Mouse (Mus musculus) limb, embryonic 15.5 days (tissue): ENCODE measurements around the gene Zdhhc22. TPM values are rescaled to one million over a fixed set of nuclear protein-coding genes. Genes with fewer than 3 reads are reported as not detected.

Source experiments
- ATAC-seq: fragments of 200-750 bp; cut with Nextera tagmentation; 2 replicates; pipeline ENCODE4 v1.8.0; 2017; ENCODE audit warnings: low read depth, moderate TSS enrichment; ENCODE audit not compliant: insufficient number of reproducible peaks, low FRiP score, low TSS enrichment
- H3K27ac ChIP-seq: fragments of 300-500 bp; sonication (generic); 2 replicates; pipeline ENCODE4 v1.5.1; 2015; ENCODE audit warnings: moderate library complexity, mild to moderate bottlenecking, inconsistent platforms
- H3K27me3 ChIP-seq: fragments of 300-500 bp; sonication (generic); 2 replicates; pipeline ENCODE4 v1.6.1; 2015; ENCODE audit warnings: inconsistent platforms
- H3K36me3 ChIP-seq: fragments of 300-500 bp; sonication (generic); 2 replicates; pipeline ENCODE4 v1.6.1; 2015; ENCODE audit warnings: inconsistent platforms
- H3K4me1 ChIP-seq: fragments of 300-500 bp; sonication (generic); 2 replicates; pipeline ENCODE4 v1.6.1; 2015; ENCODE audit warnings: inconsistent platforms
- H3K4me2 ChIP-seq: fragments of 300-500 bp; sonication (generic); 2 replicates; pipeline ENCODE4 v1.6.1; 2015; ENCODE audit warnings: mild to moderate bottlenecking, inconsistent platforms
- H3K4me3 ChIP-seq: fragments of 300-500 bp; sonication (generic); 2 replicates; pipeline ENCODE4 v1.5.1; 2015; ENCODE audit warnings: mild to moderate bottlenecking, inconsistent platforms
- H3K9ac ChIP-seq: fragments of 300-500 bp; sonication (generic); 2 replicates; pipeline ENCODE4 v1.6.1; 2015; ENCODE audit warnings: inconsistent platforms
- H3K9me3 ChIP-seq: fragments of 300-500 bp; sonication (generic); 2 replicates; pipeline ENCODE4 v1.6.1; 2016; ENCODE audit warnings: inconsistent platforms
- WGBS: fragments of 180-500 bp; shearing (Covaris S2); methylation state at CpG from one replicate; pipeline ENCODE4 v1.1.7; 2015; 5-methylcytosine and 5-hydroxymethylcytosine counted together
- polyA plus RNA-seq: library from polyadenylated mRNA; unstranded; fragments of >200 nt; fragmentation: Nextera tagmentation; extraction: Ambion mirVana; gene quantifications from 2 replicates; pipeline ENCODE4 v1.2.1, GENCODE M21; 2015

Zdhhc22 gene
- polyA plus RNA-seq, 1 experiment from 2014 or later = not detected

- Histone ChIP-seq H3K4me3 (no peak overlapping the region), H3K4me2 (no peak overlapping the region), H3K27ac (no peak overlapping the region), H3K9ac (no peak overlapping the region), H3K27me3 (no peaks in the 10 kb centered on the region), H3K4me1 (no peaks in the 10 kb centered on the region), H3K36me3 (peaks cover 81% of the 10 kb centered on the region), H3K9me3 (no peaks in the 10 kb centered on the region)
- WGBS = 86% methylated on average over 15 of the region's 15 CpGs
- no peak for ATAC-seq
Observed at GRCm38 (mm10) chr12:86960138-86960537, 30.1 kb downstream of the Zdhhc22 start.

GRCm38 (mm10) chr12:86959661-86960060 lies 30.6 kb downstream of the Zdhhc22 start:
- no peak for ATAC-seq
- no peak overlapping the region for H3K4me3 ChIP-seq
- no peak overlapping the region for H3K9ac ChIP-seq
- no peak overlapping the region for H3K4me2 ChIP-seq
- no peak overlapping the region for H3K27ac ChIP-seq
- peaks cover 79% of the 10 kb centered on the region for H3K36me3 ChIP-seq
- no peaks in the 10 kb centered on the region for H3K4me1 ChIP-seq
- WGBS = 95% methylated on average over 5 of the region's 5 CpGs
- no peaks in the 10 kb centered on the region for H3K27me3 ChIP-seq
- H3K9me3 ChIP-seq = no peaks in the 10 kb centered on the region

GRCm38 (mm10) chr12:86958558-86958957 lies 31.7 kb downstream of the Zdhhc22 start:
- WGBS = 93% methylated on average over 5 of the region's 5 CpGs
- Histone ChIP-seq H3K4me3 (no peak overlapping the region), H3K4me1 (no peaks in the 10 kb centered on the region), H3K9ac (no peak overlapping the region), H3K4me2 (no peak overlapping the region), H3K27me3 (no peaks in the 10 kb centered on the region), H3K36me3 (peaks cover 75% of the 10 kb centered on the region), H3K9me3 (no peaks in the 10 kb centered on the region), H3K27ac (no peak overlapping the region)
- ATAC-seq = no peak

- H3K27ac ChIP-seq = no peak overlapping the region
- no peaks in the 10 kb centered on the region for H3K27me3 ChIP-seq
- WGBS = 88% methylated on average over 2 of the region's 2 CpGs
- H3K4me1 ChIP-seq = no peaks in the 10 kb centered on the region
- H3K9ac ChIP-seq = no peak overlapping the region
- no peaks in the 10 kb centered on the region for H3K9me3 ChIP-seq
- H3K4me3 ChIP-seq = no peak overlapping the region
- ATAC-seq = no peak
- peaks cover 57% of the 10 kb centered on the region for H3K36me3 ChIP-seq
- no peak overlapping the region for H3K4me2 ChIP-seq
Observed at GRCm38 (mm10) chr12:86955894-86956293, 34.3 kb downstream of the Zdhhc22 start.

GRCm38 (mm10) chr12:86952331-86952850 lies 37.8 kb downstream of the Zdhhc22 start:
- no peaks in the 10 kb centered on the region for H3K9me3 ChIP-seq
- WGBS = 91% methylated on average over 10 of the region's 10 CpGs

GRCm38 (mm10) chr12:86950961-86951360 lies 39.3 kb downstream of the Zdhhc22 start:
- Histone ChIP-seq H3K9ac (no peak overlapping the region), H3K4me1 (peaks cover 24% of the 10 kb centered on the region), H3K27me3 (no peaks in the 10 kb centered on the region), H3K9me3 (no peaks in the 10 kb centered on the region), H3K4me3 (no peak overlapping the region), H3K4me2 (no peak overlapping the region), H3K36me3 (peaks cover 24% of the 10 kb centered on the region), H3K27ac (no peak overlapping the region)
- ATAC-seq = no peak
- WGBS = 89% methylated on average over 3 of the region's 3 CpGs

More at GRCm38 (mm10) chr12:86952331-86952850, 37.8 kb downstream of the Zdhhc22 start:
- no peak overlapping the region for H3K4me3 ChIP-seq
- peaks cover 20% of the 10 kb centered on the region for H3K4me1 ChIP-seq
- no peak for ATAC-seq
- H3K27ac ChIP-seq = no peak overlapping the region
- peaks cover 34% of the 10 kb centered on the region for H3K36me3 ChIP-seq
- H3K27me3 ChIP-seq = no peaks in the 10 kb centered on the region
- no peak overlapping the region for H3K9ac ChIP-seq
- no peak overlapping the region for H3K4me2 ChIP-seq

- H3K27me3 ChIP-seq = no peaks in the 10 kb centered on the region
- H3K9ac ChIP-seq = no peak overlapping the region
- no peak for ATAC-seq
- no peaks in the 10 kb centered on the region for H3K9me3 ChIP-seq
- H3K4me1 ChIP-seq = peaks cover 26% of the 10 kb centered on the region
- 75% methylated on average over 16 of the region's 16 CpGs for WGBS
- no peak overlapping the region for H3K4me2 ChIP-seq
- H3K36me3 ChIP-seq = peaks cover 18% of the 10 kb centered on the region
- H3K27ac ChIP-seq = no peak overlapping the region
- no peak overlapping the region for H3K4me3 ChIP-seq
Observed at GRCm38 (mm10) chr12:86950161-86950960, 39.9 kb downstream of the Zdhhc22 start.

- no peak overlapping the region for H3K9ac ChIP-seq
- 77% methylated on average over 9 of the region's 9 CpGs for WGBS
- H3K36me3 ChIP-seq = peaks cover 14% of the 10 kb centered on the region
- H3K4me1 ChIP-seq = peaks cover 26% of the 10 kb centered on the region
- no peak overlapping the region for H3K4me3 ChIP-seq
- H3K27ac ChIP-seq = no peak overlapping the region
- H3K4me2 ChIP-seq = no peak overlapping the region
- ATAC-seq = no peak
- no peaks in the 10 kb centered on the region for H3K27me3 ChIP-seq
- H3K9me3 ChIP-seq = no peaks in the 10 kb centered on the region
Observed at GRCm38 (mm10) chr12:86949501-86949900, 40.7 kb downstream of the Zdhhc22 start.

- ATAC-seq = no peak
- H3K4me1 ChIP-seq = peaks cover 26% of the 10 kb centered on the region
- no peaks in the 10 kb centered on the region for H3K27me3 ChIP-seq
- no peaks in the 10 kb centered on the region for H3K9me3 ChIP-seq
- H3K9ac ChIP-seq = no peak overlapping the region
- H3K27ac ChIP-seq = 0 out of 2 replicates have a peak overlapping the region, but pooled peaks have one; percentile 97
- peak overlapping the region; percentile 64 for H3K4me3 ChIP-seq
- 0 out of 2 replicates have a peak overlapping the region, but pooled peaks have one; percentile 80 for H3K4me2 ChIP-seq
- 18% methylated on average over 6 of the region's 6 CpGs for WGBS
- peaks cover 9% of the 10 kb centered on the region for H3K36me3 ChIP-seq
Observed at GRCm38 (mm10) chr12:86948627-86949026, 41.6 kb downstream of the Zdhhc22 start.

GRCm38 (mm10) chr12:86947681-86948401 lies 42.4 kb downstream of the Zdhhc22 start:
- H3K4me2 ChIP-seq = peak overlapping the region; percentile 80
- H3K4me1 ChIP-seq = peaks cover 26% of the 10 kb centered on the region
- peaks cover 6% of the 10 kb centered on the region for H3K36me3 ChIP-seq
- no peaks in the 10 kb centered on the region for H3K9me3 ChIP-seq
- H3K27ac ChIP-seq = peak overlapping the region; percentile 97
- ATAC-seq = no peak
- peak overlapping the region; percentile 64 for H3K4me3 ChIP-seq
- 16% methylated on average over 26 of the region's 26 CpGs for WGBS
- H3K9ac ChIP-seq = peak overlapping the region; percentile 75
- no peaks in the 10 kb centered on the region for H3K27me3 ChIP-seq

- peak within 1 kb of the TSS; percentile 75 for H3K9ac ChIP-seq
- H3K9me3 ChIP-seq = no peaks in the 10 kb centered on the region
- peak within 1 kb of the TSS; percentile 97 for H3K27ac ChIP-seq
- under 1% methylated on average over 64 of the region's 64 CpGs for WGBS
- peak within 1 kb of the TSS; percentile 64 for H3K4me3 ChIP-seq
- H3K4me2 ChIP-seq = peak within 1 kb of the TSS; percentile 80
- ATAC-seq = peak; percentile 99
- no peaks in the 10 kb centered on the region for H3K27me3 ChIP-seq
- H3K36me3 ChIP-seq = 0 out of 2 replicates have a peak, but pooled peaks cover 2% of the 10 kb centered on the region
- peaks cover 26% of the 10 kb centered on the region for H3K4me1 ChIP-seq
Observed at GRCm38 (mm10) chr12:86946862-86947574, 43.2 kb downstream of the Zdhhc22 start, which contains the start of gene Cipc. Cipc (plus strand) TSS chr12:86947043.
